Comparison of ENCODE assay signal across 13 mouse cellular contexts in genomic region chr10:92932464-92932863, GRCm38 (mm10).
"Had no signal": no experiment of that assay in that cellular context is flagged by ENCODE, and none has a peak within 500 bp of the region (broad histone marks: within the 10 kb centered on the region; RNA-seq: fewer than 3 reads in every experiment).

No protein-coding gene starts in this region.

- DNase-seq: kidney, adult 18-20 months; kidney, adult 9 months; kidney, postnatal 14 days; kidney, postnatal 4 days; liver, embryonic 13.5 days; lung, embryonic 14.5 days; thymus, adult 18-20 months; thymus, postnatal 36 days had no signal

- H3K9ac ChIP-seq: intestine, embryonic 15.5 days; liver, embryonic 13.5 days; lung, embryonic 14.5 days; midbrain, embryonic 13.5 days had no signal

- ATAC-seq: intestine, embryonic 15.5 days; lung, postnatal 0 days; midbrain, embryonic 13.5 days; midbrain, embryonic 16.5 days had no signal

- H3K36me3 ChIP-seq: intestine, embryonic 15.5 days; liver, embryonic 13.5 days; midbrain, embryonic 13.5 days had no signal

- H3K4me2 ChIP-seq: intestine, embryonic 15.5 days; liver, embryonic 13.5 days; lung, embryonic 14.5 days; midbrain, embryonic 13.5 days had no signal

- H3K4me1 ChIP-seq: intestine, embryonic 15.5 days; liver, embryonic 13.5 days had no signal

- H3K27me3 ChIP-seq: intestine, embryonic 15.5 days; liver, embryonic 13.5 days; midbrain, embryonic 13.5 days had no signal

- H3K27ac ChIP-seq: intestine, embryonic 15.5 days; liver, embryonic 13.5 days; macrophage; midbrain, embryonic 13.5 days had no signal

- H3K4me3 ChIP-seq: intestine, embryonic 15.5 days; liver, embryonic 13.5 days; midbrain, embryonic 13.5 days had no signal

- H3K9me3 ChIP-seq: intestine, embryonic 15.5 days; liver, embryonic 13.5 days; midbrain, embryonic 13.5 days had no signal
